9 mouse cellular contexts compared by ENCODE assay signal in the genomic region with DNA sequence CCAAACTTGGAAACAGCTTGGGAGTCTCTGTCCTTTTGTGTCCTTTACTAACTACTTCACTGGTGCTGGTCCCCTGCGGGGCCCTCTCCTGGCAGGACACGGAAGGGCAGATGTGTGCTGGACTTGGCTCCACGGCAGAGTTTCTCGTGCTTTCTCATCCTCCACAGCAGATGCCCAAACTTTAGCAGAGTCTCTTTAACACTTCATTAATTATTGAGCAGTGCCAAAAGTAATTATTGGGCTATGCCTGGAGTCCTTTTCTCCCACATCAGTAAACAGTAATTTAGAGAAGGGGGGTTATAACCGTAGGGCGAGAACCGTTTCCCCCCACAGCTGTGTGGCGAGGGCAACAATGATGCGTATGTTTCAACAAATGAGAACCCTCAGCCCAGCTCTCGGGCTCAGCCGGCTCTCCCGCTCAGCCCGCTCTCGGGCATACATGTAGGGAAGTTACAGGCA.
DNase-seq lines count a peak whose midpoint lies in the region; ATAC-seq lines count a peak whose summit lies in the region.
"Had no signal": no experiment of that assay in that cellular context is flagged by ENCODE, and none has a peak within 500 bp of the region (broad histone marks: within the 10 kb centered on the region; RNA-seq: fewer than 3 reads in every experiment).

No protein-coding gene starts in this region.

- no peak overlapping the region for H3K4me3 ChIP-seq in kidney, embryonic 16.5 days (ENCODE audit: low read length)
- H3K4me3 ChIP-seq in lung, embryonic 15.5 days = no peak overlapping the region

- intact Hi-C loops in gastrocnemius, postnatal 14 days (cut with DNase I; ENCODE audit: low total_unique reads) = no loop called here

- no peaks in the 10 kb centered on the region for H3K36me3 ChIP-seq in kidney, embryonic 16.5 days (ENCODE audit: insufficient read depth, low read length)
- H3K36me3 ChIP-seq in lung, embryonic 15.5 days = no peaks in the 10 kb centered on the region
- H3K36me3 ChIP-seq: embryonic facial prominence, embryonic 15.5 days had no signal

- H3K27me3 ChIP-seq in kidney, embryonic 16.5 days (ENCODE audit: insufficient read depth, low read length) = no peaks in the 10 kb centered on the region
- H3K27me3 ChIP-seq in lung, embryonic 15.5 days = no peaks in the 10 kb centered on the region
- H3K27me3 ChIP-seq: embryonic facial prominence, embryonic 15.5 days had no signal

- peak; percentile 4 for DNase-seq in adrenal gland, postnatal 25 days
- DNase-seq in adrenal gland, adult 18-20 months (ENCODE audit: low spot score in 2 of 2) = no peak
- peak; percentile 73 for DNase-seq in embryo, embryonic 10 days (ENCODE audit: low spot score)
- peak; percentile 46 for DNase-seq in gastrocnemius, postnatal 14 days
- DNase-seq in right cerebral cortex, adult 18-20 months = peak; percentile 13
- no peak for DNase-seq in urinary bladder, postnatal 14 days (ENCODE audit: low spot score)

- H3K4me1 ChIP-seq in kidney, embryonic 16.5 days (ENCODE audit: insufficient read depth, low read length) = peaks cover 9% of the 10 kb centered on the region; the same call in 1 of the 2 replicates
- peaks cover 11% of the 10 kb centered on the region; the same call in 1 of the 2 replicates for H3K4me1 ChIP-seq in lung, embryonic 15.5 days

- 0 out of 2 replicates have a peak overlapping the region, but pooled peaks have one; percentile 14 for H3K4me2 ChIP-seq in kidney, embryonic 16.5 days (replicated peaks; ENCODE audit: low read depth, low read length)
- peak overlapping the region; percentile 31; the same call in 1 of the 2 replicates for H3K4me2 ChIP-seq in lung, embryonic 15.5 days
- H3K4me2 ChIP-seq: embryonic facial prominence, embryonic 15.5 days had no signal

- H3K27ac ChIP-seq in kidney, embryonic 16.5 days (ENCODE audit: low read length) = no peak overlapping the region
- no peak overlapping the region for H3K27ac ChIP-seq in lung, embryonic 15.5 days
- H3K27ac ChIP-seq: embryonic facial prominence, embryonic 15.5 days had no signal

- H3K9ac ChIP-seq in kidney, embryonic 16.5 days (replicated peaks; ENCODE audit: low read length) = no peak overlapping the region
- H3K9ac ChIP-seq in lung, embryonic 15.5 days = no peak overlapping the region
- H3K9ac ChIP-seq: embryonic facial prominence, embryonic 15.5 days had no signal

- ATAC-seq in kidney, embryonic 16.5 days (ENCODE audit: low FRiP score, low TSS enrichment) = peak; percentile 60; the same call in 1 of the 2 replicates
- ATAC-seq in lung, embryonic 15.5 days (ENCODE audit: borderline replicate concordance, extremely low read depth, low FRiP score, low TSS enrichment) = peak; percentile 74

- H3K9me3 ChIP-seq in kidney, embryonic 16.5 days (ENCODE audit: low read length) = no peaks in the 10 kb centered on the region
- no peaks in the 10 kb centered on the region for H3K9me3 ChIP-seq in lung, embryonic 15.5 days
- H3K9me3 ChIP-seq: embryonic facial prominence, embryonic 15.5 days had no signal

- WGBS in kidney, embryonic 16.5 days = 50% methylated on average over 14 of the region's 14 CpGs
- WGBS in lung, embryonic 15.5 days = 50% methylated on average over 14 of the region's 14 CpGs

Comparison
In these comparisons a context has a peak if more than half of its experiments do, and no peak if none do; other contexts are left out.
1. DNase-seq: peak in adrenal gland, postnatal 25 days (single experiment), embryo, embryonic 10 days (single experiment), gastrocnemius, postnatal 14 days (single experiment) and right cerebral cortex, adult 18-20 months (single experiment); none in adrenal gland, adult 18-20 months (0 of 2) and urinary bladder, postnatal 14 days (single experiment).